Mouse (Mus musculus) cerebellum, adult (tissue): Measurements from ENCODE around the gene Exoc6b.
A peak's percentile ranks its signal among the peaks of the same experiment; 100 is the strongest.

ENCODE experiments used
- ATAC-seq: cut with Nextera tagmentation; 2 replicates; pipeline ENCODE4 v1.9.2; 2017; ENCODE audit warnings: mild to moderate bottlenecking, moderate library complexity, mixed read lengths; ENCODE audit not compliant: insufficient number of reproducible peaks, low FRiP score, low TSS enrichment

The Exoc6b gene

GRCm38 (mm10) chr6:84746193-84746846 lies 323.0 kb downstream of the Exoc6b start:
- no peak for ATAC-seq

DNA sequence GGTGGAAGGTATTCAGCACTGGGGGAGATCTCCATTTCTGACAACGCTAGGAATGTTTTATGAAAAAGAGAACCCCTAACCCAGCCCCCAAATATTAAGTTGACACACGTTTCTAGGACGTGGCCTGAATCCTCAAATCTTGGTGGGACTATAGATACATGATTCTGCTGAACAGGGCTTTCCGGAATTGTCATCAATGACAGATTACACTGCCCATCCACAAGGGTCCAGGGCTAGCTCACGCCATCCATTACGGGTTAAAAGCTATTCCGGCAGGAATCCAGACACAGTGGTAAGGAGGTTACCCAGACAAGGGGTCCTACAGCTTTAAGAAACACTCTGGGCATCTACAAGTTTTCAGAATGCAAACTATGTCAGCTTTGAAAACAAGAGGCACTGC lies 323.7 kb downstream of the Exoc6b start:
- no peak for ATAC-seq

DNA sequence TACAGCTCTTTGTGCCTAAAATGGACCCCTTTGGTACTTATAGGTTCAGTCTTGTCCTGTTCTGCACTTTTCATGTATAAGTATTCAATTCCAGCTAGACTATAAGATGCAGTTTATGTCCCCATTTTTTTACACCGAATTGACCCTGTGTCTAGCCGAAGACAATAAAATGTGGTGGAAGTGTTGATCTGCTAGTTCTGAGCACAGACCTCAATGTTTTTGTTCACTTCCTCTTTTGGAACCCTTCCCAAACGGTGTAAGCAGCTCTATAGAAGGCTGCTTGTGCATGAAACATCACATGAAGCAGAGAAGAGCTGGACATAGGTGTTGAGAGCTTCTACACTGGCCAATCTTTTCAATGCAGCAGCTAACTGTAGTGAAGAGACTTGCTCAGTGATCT lies 327.1 kb downstream of the Exoc6b start:
- no peak for ATAC-seq

GRCm38 (mm10) chr6:84736942-84737341 lies 332.4 kb downstream of the Exoc6b start:
- no peak for ATAC-seq

DNA sequence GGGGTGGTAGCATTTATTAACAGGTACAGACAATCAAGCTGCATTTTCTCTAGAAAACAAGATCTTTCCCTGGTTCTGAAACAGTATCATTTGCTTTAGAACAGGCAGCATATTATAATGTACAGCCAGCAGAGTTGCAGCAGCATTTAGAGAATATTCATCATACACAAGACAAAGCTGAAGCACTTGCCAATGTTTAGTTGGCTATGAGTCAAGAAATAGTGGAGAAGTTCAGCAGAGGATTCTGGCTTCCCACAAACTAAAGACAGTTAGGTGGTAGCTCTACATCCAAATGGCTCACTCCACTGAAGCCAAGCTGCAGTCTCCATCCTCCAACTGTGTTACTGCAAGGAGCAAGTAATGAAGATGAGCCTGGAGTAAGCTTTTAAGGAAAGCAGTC lies 342.4 kb downstream of the Exoc6b start:
- ATAC-seq: no peak

GRCm38 (mm10) chr6:84713171-84713570 lies 356.1 kb downstream of the Exoc6b start:
- no peak for ATAC-seq

DNA sequence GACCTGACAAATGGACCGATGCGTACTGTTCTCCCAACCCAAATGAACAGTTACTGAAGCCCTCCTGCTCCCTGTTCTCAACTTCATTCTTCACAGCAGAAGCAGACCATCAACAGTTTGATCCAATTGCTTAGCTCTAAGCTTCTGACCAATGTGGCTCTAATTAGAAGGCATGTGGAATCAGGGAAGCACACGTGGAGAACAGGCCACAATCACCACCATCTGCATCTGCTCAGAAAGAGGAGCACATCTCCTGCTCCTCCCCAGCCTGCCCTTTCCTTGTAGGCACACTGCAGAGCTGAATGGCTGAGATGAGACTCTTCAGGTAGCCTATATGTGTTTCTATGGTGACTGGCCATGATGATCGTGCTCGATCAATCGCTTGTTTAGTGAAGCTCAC lies 358.5 kb downstream of the Exoc6b start:
- ATAC-seq: no peak

- ATAC-seq: no peak
These were observed 360.7 kb downstream of the Exoc6b start for GRCm38 (mm10) chr6:84708631-84709030.

DNA sequence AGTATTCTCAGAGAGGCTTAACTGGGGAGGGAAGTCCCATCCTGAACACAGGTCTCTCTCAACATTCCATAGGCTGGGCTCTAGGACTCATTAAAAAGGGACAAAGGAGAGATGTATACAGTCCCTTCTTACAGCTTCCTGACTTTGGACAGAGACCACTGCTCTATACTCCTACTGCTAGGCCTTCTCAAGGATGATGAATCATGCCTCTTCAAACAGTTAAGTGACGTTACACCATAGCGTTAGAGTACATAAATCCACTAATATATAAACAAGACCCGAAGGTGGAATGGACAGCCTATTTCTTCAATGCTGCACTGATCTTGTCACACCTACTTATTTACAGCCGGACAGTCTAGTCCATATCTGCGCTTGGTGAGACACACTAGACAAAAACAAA lies 369.7 kb downstream of the Exoc6b start:
- no peak for ATAC-seq

- ATAC-seq: no peak
These were observed 371.0 kb downstream of the Exoc6b start for GRCm38 (mm10) chr6:84698288-84698673.

GRCm38 (mm10) chr6:84697474-84698287 lies 371.6 kb downstream of the Exoc6b start:
- ATAC-seq: no peak

DNA sequence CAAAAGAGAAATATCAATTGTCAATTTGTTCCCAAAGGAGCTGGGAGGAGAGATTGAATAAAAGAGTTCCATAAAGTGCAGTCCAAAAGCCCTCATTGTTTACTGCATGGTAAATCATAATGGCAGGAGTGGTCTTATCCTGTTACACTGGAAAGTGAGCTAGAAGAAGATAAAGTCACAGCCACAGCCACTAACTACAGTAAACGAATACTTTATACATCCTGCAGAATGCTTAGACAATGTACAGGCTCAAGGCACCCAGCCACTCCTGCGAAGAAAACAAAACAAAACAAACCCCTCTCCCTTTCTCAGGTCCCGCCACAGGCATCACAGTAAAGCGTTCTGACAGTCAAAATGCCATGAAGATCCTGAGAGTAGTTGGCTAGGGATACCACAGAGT lies 375.5 kb downstream of the Exoc6b start:
- no peak for ATAC-seq

DNA sequence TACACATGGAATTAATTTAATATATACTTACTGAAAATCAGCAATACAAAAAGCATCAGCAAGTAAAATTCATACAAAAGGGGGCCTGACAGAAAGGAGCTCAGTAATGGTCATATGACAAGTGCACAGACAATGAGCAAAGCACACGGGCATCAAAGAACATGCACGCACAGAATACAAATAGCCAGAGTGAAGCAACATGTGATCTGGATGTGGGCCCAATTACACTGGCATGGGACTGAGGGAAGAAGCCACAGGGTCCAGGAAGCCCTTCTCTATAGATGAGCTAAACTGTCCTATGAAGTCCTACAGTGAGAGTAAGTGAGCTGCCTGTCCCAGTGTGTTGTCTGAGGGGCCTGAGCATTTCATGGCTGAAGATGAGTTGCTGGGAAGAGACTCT lies 376.1 kb downstream of the Exoc6b start:
- no peak for ATAC-seq

DNA sequence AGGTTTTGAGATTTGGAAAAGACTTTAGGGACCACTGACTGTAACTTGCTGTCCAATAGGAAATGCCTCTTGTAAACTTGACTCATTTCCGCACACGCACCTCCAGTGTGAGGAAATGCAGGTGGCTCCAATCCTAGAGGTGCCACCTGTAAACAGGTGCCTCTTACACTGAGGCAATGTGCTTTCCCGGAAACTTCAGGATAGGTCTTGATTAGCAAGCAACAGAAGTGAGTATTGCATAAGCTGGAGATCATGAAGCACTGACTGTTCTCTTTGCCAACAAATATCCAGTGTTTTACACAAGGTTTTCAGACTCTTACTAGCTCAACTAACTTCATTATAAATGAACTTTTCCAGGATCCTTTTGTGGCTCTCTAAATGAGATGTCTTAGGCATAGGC lies 377.4 kb downstream of the Exoc6b start:
- ATAC-seq: no peak

- no peak for ATAC-seq
These were observed 391.5 kb downstream of the Exoc6b start for GRCm38 (mm10) chr6:84677770-84678169.

GRCm38 (mm10) chr6:84674936-84675335 lies 394.4 kb downstream of the Exoc6b start:
- ATAC-seq: no peak

- ATAC-seq: no peak
These were observed 395.2 kb downstream of the Exoc6b start for GRCm38 (mm10) chr6:84674136-84674535.

- no peak for ATAC-seq
These were observed 407.7 kb downstream of the Exoc6b start for GRCm38 (mm10) chr6:84661451-84662112.

DNA sequence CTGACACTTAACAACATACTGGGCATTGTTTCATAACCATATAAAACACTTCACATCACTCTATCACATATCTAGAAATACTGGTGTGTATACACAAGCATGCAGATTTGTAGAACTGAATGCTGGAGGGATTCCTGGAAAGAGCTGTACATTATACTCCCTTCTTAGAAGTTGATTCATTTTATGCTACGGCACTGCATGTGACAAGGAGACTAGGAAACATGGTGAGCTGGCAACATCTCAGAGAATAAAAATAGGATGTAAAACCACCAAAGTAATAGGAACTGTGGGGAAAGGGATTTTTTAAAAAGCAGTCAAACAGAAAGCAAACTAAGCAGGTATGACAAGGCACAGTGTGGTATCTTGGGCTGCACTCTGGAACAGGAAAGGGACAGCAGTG lies 408.3 kb downstream of the Exoc6b start:
- ATAC-seq: no peak

DNA sequence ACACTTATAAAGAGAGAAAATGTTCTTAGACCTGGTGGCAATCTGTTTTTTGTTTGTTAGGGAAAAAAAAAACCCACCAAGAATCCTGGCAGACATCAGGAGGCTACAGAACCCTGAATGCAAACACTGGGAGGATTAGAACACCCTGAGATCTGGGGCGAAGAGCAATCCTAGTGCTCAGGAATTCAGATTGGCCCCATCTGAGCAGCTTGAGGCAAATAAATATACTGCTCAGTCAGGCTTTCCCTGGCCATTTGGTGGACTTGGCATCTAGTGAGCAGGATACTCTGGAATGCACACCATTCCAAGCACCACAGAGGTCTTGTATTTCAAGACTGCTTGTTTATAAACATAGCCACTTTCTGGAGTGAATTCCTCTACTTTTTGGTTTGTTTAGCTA lies 412.2 kb downstream of the Exoc6b start:
- ATAC-seq: peak; percentile 68; the same call in 1 of the 2 replicates

GRCm38 (mm10) chr6:84656680-84657079 lies 412.6 kb downstream of the Exoc6b start:
- ATAC-seq: no peak
